Mouse (Mus musculus) WW6 (cell line): Measurements from ENCODE around the gene Sox6.
"Not testable (repeated sequence)": the region's sequence is repeated elsewhere in the genome, so short reads cannot be mapped to it uniquely, and the experiment has no call there.

Experiments
- DNase-seq: peaks from one replicate; pipeline ENCODE4 v3.0.0-alpha.2; 2013; ENCODE audit warnings: low read depth, low spot score

Gene Sox6

GRCm38 (mm10) chr7:116038511-116038910 lies at the start of gene Sox6:
Gene Sox6, minus strand, starts transcription at chr7:116038796.
- DNase-seq: no peak

GRCm38 (mm10) chr7:116084366-116084765 lies 45.8 kb upstream of the Sox6 start, which contains the start of gene Gm4353:
Gene Gm4353, minus strand, starts transcription at chr7:116084635.
- not testable (repeated sequence) for DNase-seq

- DNase-seq: no peak
These were observed 22.1 kb upstream of the Sox6 start for GRCm38 (mm10) chr7:116060739-116061138.

GRCm38 (mm10) chr7:116040470-116041019 lies 1.9 kb upstream of the Sox6 start:
- DNase-seq: no peak

GRCm38 (mm10) chr7:116039538-116040466 lies 1.2 kb upstream of the Sox6 start:
- no peak for DNase-seq

- DNase-seq: no peak
These were observed 571 bp upstream of the Sox6 start, which contains the start of gene 1110004F10Rik for GRCm38 (mm10) chr7:116039196-116039537. Gene 1110004F10Rik, plus strand, starts transcription at chr7:116039397.

GRCm38 (mm10) chr7:116038024-116038423 lies 572 bp downstream of the Sox6 start:
- DNase-seq: no peak

- no peak for DNase-seq
These were observed 1.7 kb downstream of the Sox6 start for GRCm38 (mm10) chr7:116036591-116037555.

GRCm38 (mm10) chr7:116035504-116035903 lies 3.1 kb downstream of the Sox6 start:
- no peak for DNase-seq

GRCm38 (mm10) chr7:116034282-116034758 lies 4.3 kb downstream of the Sox6 start:
- no peak for DNase-seq

- DNase-seq: no peak
These were observed 5.0 kb downstream of the Sox6 start for GRCm38 (mm10) chr7:116033371-116034241.

GRCm38 (mm10) chr7:116032596-116033307 lies 5.8 kb downstream of the Sox6 start:
- no peak for DNase-seq

- no peak for DNase-seq
These were observed 6.6 kb downstream of the Sox6 start for GRCm38 (mm10) chr7:116031718-116032595.

GRCm38 (mm10) chr7:116031388-116031717 lies 7.2 kb downstream of the Sox6 start:
- DNase-seq: no peak

- DNase-seq: no peak
These were observed 7.8 kb downstream of the Sox6 start for GRCm38 (mm10) chr7:116030597-116031387.

- no peak for DNase-seq
These were observed 8.6 kb downstream of the Sox6 start for GRCm38 (mm10) chr7:116029991-116030390.

GRCm38 (mm10) chr7:116002726-116003125 lies 35.9 kb downstream of the Sox6 start:
- no peak for DNase-seq

GRCm38 (mm10) chr7:115988109-115988779 lies 50.4 kb downstream of the Sox6 start:
- DNase-seq: no peak
